Mouse (Mus musculus) liver, embryonic 13.5 days (tissue): ENCODE measurements around the gene Krt77. TPM values are rescaled to one million over a fixed set of nuclear protein-coding genes. Genes with fewer than 3 reads are reported as not detected.

Experiments used
- ATAC-seq: fragments of 200-750 bp; cut with Nextera tagmentation; 2 replicates; pipeline ENCODE4 v1.8.0; 2017; ENCODE audit warnings: low read depth, mild to moderate bottlenecking, moderate number of reproducible peaks, moderate library complexity
- DNase-seq: peaks from one replicate; pipeline ENCODE4 v3.0.0; 2022
- H3K27ac ChIP-seq: fragments of 300-500 bp; sonication (generic); 2 replicates; pipeline ENCODE4 v1.5.1; 2015; ENCODE audit warnings: moderate library complexity, mild to moderate bottlenecking, inconsistent platforms
- H3K27me3 ChIP-seq: fragments of 300-500 bp; sonication (generic); 2 replicates; pipeline ENCODE4 v1.6.1; 2015; ENCODE audit warnings: mild to moderate bottlenecking, inconsistent platforms
- H3K36me3 ChIP-seq: fragments of 300-500 bp; sonication (generic); 2 replicates; pipeline ENCODE4 v1.6.1; 2015; ENCODE audit warnings: mild to moderate bottlenecking, inconsistent platforms
- H3K4me1 ChIP-seq: fragments of 300-500 bp; sonication (generic); replicated peaks from 2 replicates; pipeline ENCODE4 v1.6.1; 2015; ENCODE audit warnings: inconsistent platforms
- H3K4me2 ChIP-seq: fragments of 300-500 bp; sonication (generic); 2 replicates; pipeline ENCODE4 v1.6.1; 2015; ENCODE audit warnings: inconsistent platforms, mild to moderate bottlenecking, moderate library complexity
- H3K4me3 ChIP-seq: fragments of 300-500 bp; sonication (generic); replicated peaks from 2 replicates; pipeline ENCODE4 v1.5.1; 2015; ENCODE audit warnings: mild to moderate bottlenecking, inconsistent platforms
- H3K9ac ChIP-seq: fragments of 300-500 bp; sonication (generic); 2 replicates; pipeline ENCODE4 v1.6.1; 2015; ENCODE audit warnings: mild to moderate bottlenecking, inconsistent platforms
- H3K9me3 ChIP-seq: fragments of 300-500 bp; sonication (generic); replicated peaks from 2 replicates; pipeline ENCODE4 v1.6.1; 2016; ENCODE audit warnings: inconsistent platforms
- WGBS: fragments of 180-500 bp; shearing (Covaris S2); methylation state at CpG from one replicate; pipeline ENCODE4 v1.1.7; 2015; ENCODE audit not compliant: insufficient replicate concordance; 5-methylcytosine and 5-hydroxymethylcytosine counted together
- polyA plus RNA-seq: library from polyadenylated mRNA; unstranded; fragments of >200 nt; fragmentation: Nextera tagmentation; extraction: Ambion mirVana; gene quantifications from 2 replicates; pipeline ENCODE4 v1.2.1, GENCODE M21; 2015

Krt77 gene
- polyA plus RNA-seq, 1 experiment from 2014 or later, result not detected

DNA sequence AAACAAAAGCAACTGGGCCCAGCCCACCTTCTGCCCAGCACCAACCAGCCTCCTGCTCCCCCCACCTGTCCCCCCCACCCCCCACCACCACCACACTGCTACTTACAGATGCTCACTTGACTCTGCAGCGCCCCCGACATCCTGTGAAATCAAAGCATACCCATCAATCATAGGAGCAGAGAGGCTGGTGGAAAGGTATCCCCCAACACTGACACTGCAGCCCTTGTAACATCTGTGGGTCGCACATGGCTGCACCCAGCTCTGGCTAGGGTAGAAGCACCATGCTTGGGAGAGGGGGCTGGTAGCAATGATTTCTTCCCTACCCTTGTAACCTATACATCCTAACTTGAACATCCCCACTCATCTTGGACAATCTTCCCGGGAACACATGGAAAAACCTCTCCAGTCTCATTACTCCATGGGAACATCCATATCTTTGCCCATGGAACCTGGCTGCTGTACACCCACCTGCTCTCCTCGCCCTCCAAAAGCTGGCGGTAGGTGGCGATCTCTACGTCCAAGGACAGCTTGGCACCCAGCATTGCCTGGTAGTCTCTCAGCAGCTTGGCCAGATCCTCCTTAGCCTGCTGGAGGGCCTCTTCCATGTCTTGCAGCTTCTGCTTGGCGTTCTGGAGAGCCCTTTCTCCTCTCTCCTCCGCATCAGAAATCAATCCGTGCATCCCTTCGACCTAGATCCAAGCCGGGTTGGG is 8.9 kb downstream of the Krt77 start:
- Histone ChIP-seq H3K4me3 (no peak overlapping the region), H3K9me3 (no peaks in the 10 kb centered on the region), H3K27ac (no peak overlapping the region), H3K9ac (no peak overlapping the region), H3K4me2 (no peak overlapping the region), H3K27me3 (peaks cover 67% of the 10 kb centered on the region), H3K36me3 (no peaks in the 10 kb centered on the region), H3K4me1 (no peaks in the 10 kb centered on the region)
- DNase-seq (no peak), ATAC-seq (no peak)
- 40% methylated on average over 13 of the region's 13 CpGs for WGBS

- under 1% methylated on average over 33 of the region's 33 CpGs for WGBS
- Histone ChIP-seq H3K9ac (no peak overlapping the region; the same call in 1 of the 2 replicates), H3K4me1 (no peaks in the 10 kb centered on the region), H3K27ac (no peak overlapping the region), H3K4me2 (peak overlapping the region; percentile 58), H3K9me3 (no peaks in the 10 kb centered on the region), H3K27me3 (peaks cover 73% of the 10 kb centered on the region), H3K36me3 (no peaks in the 10 kb centered on the region), H3K4me3 (peak overlapping the region; percentile 36)
- DNase-seq, result no peak
- no peak for ATAC-seq
These were observed 9.8 kb downstream of the Krt77 start for GRCm38 (mm10) chr15:101859735-101860170.

DNA sequence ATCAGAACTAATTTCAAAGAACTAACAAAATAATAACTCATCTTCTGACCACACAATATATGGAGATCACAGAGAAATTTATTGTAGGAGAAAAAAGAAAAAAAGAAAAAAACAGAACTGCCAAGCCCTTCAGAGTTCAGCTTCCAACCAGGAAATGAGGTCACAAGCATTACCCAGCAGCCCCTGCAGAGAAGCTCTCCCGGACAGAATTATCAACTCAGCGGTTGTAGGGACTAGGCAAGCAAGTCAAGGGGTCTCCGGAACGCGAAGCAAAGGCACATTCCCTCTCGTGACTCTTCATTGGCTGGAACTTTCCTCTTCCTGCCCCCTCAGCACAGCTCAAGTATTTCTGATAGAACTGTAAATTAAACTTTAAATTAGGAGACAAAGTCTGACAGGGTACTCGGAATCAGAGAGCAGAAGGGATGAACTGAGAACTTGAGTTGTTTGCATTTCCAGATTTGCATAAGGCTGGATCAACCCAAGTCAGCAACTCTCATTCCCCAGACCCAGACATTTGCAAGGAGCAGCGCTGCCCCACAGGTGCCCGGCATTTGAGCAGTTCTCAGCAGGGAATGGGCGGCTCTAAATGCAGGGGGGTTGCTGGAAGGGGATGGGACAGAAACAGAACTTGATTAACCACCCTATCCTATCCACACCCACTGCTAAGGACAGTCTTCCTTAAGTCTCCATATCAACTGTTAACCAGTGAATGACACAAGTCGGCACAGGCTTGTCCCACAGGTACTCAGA is 10.7 kb downstream of the Krt77 start:
- DNase-seq (no peak), ATAC-seq (no peak)
- H3K27me3 ChIP-seq, result peaks cover 80% of the 10 kb centered on the region
- no peaks in the 10 kb centered on the region for H3K9me3 ChIP-seq
- H3K27ac ChIP-seq, result no peak overlapping the region
- no peak overlapping the region for H3K4me3 ChIP-seq
- H3K4me1 ChIP-seq, result no peaks in the 10 kb centered on the region
- WGBS, result 9% methylated on average over 11 of the region's 11 CpGs
- no peaks in the 10 kb centered on the region for H3K36me3 ChIP-seq
- no peak overlapping the region for H3K9ac ChIP-seq
- H3K4me2 ChIP-seq, result 0 out of 2 replicates have a peak overlapping the region, but pooled peaks have one; percentile 58

DNA sequence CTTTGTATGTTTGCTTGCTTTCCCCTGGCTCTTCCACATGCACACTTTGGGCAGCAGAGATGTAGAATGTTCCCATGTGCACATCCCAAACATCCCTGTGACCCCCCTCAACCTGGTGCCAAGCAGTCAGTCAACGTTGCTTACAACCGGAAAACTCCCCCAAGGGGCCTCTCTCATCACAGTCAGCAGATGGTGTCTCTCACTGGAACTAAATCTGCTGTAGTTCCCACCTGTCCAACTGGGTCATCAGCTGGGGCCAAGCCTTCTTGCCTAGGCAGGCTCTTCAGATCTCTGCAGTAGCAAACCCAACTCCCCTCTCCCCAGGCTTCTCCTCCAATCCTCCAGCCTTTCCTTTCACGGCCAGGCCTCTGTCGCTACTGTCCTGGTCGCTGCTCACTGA is 12.8 kb downstream of the Krt77 start:
- WGBS, result 41% methylated on average over 5 of the region's 5 CpGs
- H3K9ac ChIP-seq, result no peak overlapping the region
- H3K36me3 ChIP-seq, result no peaks in the 10 kb centered on the region
- peaks cover 85% of the 10 kb centered on the region for H3K27me3 ChIP-seq
- H3K4me1 ChIP-seq, result no peaks in the 10 kb centered on the region
- no peak for ATAC-seq
- no peak for DNase-seq
- H3K9me3 ChIP-seq, result no peaks in the 10 kb centered on the region
- H3K4me3 ChIP-seq, result no peak overlapping the region
- no peak overlapping the region for H3K27ac ChIP-seq
- no peak overlapping the region for H3K4me2 ChIP-seq

DNA sequence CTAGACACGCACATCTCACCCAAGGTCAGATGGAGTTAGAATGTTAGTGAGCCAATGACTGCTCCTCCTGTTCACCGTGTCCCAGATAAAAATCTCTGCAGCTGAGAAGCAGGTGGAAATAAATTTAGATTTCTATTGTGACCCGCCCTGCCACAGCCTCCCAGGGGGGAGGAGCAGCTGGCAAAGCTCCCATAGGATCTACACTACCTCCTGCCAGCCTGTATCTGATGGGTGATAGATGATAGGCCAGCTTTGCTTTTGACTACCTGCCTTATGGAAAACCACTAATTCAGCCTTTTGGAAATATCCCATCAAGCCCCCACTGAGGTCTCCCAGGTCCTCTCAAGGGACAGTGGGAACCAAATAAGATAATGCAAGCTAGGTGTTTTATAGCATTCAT is 13.8 kb downstream of the Krt77 start:
- Histone ChIP-seq H3K4me2 (no peak overlapping the region), H3K27me3 (peaks cover 84% of the 10 kb centered on the region), H3K4me1 (no peaks in the 10 kb centered on the region), H3K4me3 (no peak overlapping the region), H3K27ac (no peak overlapping the region), H3K36me3 (no peaks in the 10 kb centered on the region), H3K9ac (no peak overlapping the region), H3K9me3 (no peaks in the 10 kb centered on the region)
- no peak for ATAC-seq
- no peak for DNase-seq
- 54% methylated on average over 3 of the region's 3 CpGs for WGBS

DNA sequence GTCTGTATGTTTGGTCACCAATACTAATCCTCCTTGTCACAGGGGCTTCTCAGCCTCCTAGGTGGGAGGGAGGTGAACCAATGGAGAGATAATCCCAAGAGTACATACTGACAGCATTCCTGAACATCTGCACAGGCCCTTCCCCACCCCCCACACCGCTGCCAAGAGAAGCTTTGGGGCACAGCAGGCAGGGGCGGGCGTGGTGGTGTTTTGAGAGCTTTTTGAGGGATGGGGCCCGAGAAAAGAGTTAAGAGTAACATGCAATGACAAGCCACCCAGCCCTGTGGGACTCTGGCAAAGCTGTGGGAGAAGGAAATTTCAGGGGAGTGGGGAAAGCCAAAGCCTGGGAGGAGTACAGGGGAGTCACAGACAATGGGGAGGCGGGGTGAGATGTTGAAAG is 15.2 kb downstream of the Krt77 start:
- WGBS, result 18% methylated on average over 5 of the region's 5 CpGs
- Histone ChIP-seq H3K36me3 (no peaks in the 10 kb centered on the region), H3K9me3 (no peaks in the 10 kb centered on the region), H3K9ac (no peak overlapping the region), H3K27me3 (peaks cover 70% of the 10 kb centered on the region), H3K4me3 (no peak overlapping the region), H3K27ac (no peak overlapping the region), H3K4me2 (no peak overlapping the region), H3K4me1 (no peaks in the 10 kb centered on the region)
- DNase-seq (no peak), ATAC-seq (no peak)

GRCm38 (mm10) chr15:101852571-101852970 is 16.9 kb downstream of the Krt77 start:
- Histone ChIP-seq H3K27me3 (peaks cover 62% of the 10 kb centered on the region), H3K9me3 (no peaks in the 10 kb centered on the region), H3K4me2 (no peak overlapping the region), H3K9ac (no peak overlapping the region), H3K4me1 (no peaks in the 10 kb centered on the region), H3K4me3 (no peak overlapping the region), H3K36me3 (no peaks in the 10 kb centered on the region), H3K27ac (no peak overlapping the region)
- no peak for ATAC-seq
- DNase-seq, result no peak
- WGBS, result 19% methylated on average over 5 of the region's 5 CpGs

GRCm38 (mm10) chr15:101850694-101851093 is 18.8 kb downstream of the Krt77 start, which contains the start of gene Krt1:
TSS of gene Krt1 (minus strand) at chr15:101850794.
- 54% methylated on average over 6 of the region's 6 CpGs for WGBS
- Histone ChIP-seq H3K4me3 (no peak within 1 kb of the TSS), H3K27ac (no peak within 1 kb of the TSS), H3K4me1 (no peaks in the 10 kb centered on the region), H3K36me3 (no peaks in the 10 kb centered on the region), H3K9ac (no peak within 1 kb of the TSS), H3K27me3 (peaks cover 65% of the 10 kb centered on the region), H3K4me2 (no peak within 1 kb of the TSS), H3K9me3 (no peaks in the 10 kb centered on the region)
- no peak for DNase-seq
- ATAC-seq, result no peak

DNA sequence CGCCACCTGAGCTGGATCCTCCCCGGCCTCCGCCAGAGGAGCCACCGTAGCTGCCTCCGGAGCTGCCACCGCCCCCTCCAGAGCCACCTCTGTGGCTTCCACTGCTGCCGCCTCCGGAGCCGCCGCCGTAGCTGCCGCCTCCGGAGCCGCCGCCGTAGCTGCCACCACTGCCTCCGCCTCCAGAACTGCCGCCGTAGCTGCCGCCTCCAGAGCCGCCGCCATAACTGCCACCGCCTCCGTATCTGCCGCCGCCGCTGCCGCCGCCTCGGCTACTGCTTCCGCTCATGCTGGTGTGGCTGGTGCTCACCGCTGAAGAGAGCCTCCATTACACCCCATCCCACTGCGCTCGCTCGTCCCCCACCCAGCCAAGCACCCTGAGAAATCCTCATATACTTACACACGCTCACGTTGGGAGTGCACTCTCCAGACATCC is 23.5 kb downstream of the Krt77 start:
- no peak overlapping the region for H3K9ac ChIP-seq
- no peak for DNase-seq
- under 1% methylated on average over 37 of the region's 37 CpGs for WGBS

GRCm38 (mm10) chr15:101843192-101843591 is 26.3 kb downstream of the Krt77 start:
- Histone ChIP-seq H3K4me2 (no peak overlapping the region), H3K9me3 (no peaks in the 10 kb centered on the region), H3K4me1 (no peaks in the 10 kb centered on the region), H3K36me3 (no peaks in the 10 kb centered on the region), H3K27ac (no peak overlapping the region), H3K9ac (no peak overlapping the region), H3K27me3 (peaks cover 54% of the 10 kb centered on the region), H3K4me3 (no peak overlapping the region)
- ATAC-seq (no peak), DNase-seq (no peak)
- WGBS, result 51% methylated on average over 9 of the region's 9 CpGs

More for the DNA sequence above, 23.5 kb downstream of the Krt77 start:
- peak overlapping the region; percentile 38 for H3K4me3 ChIP-seq
- H3K27me3 ChIP-seq, result peaks cover 59% of the 10 kb centered on the region
- no peaks in the 10 kb centered on the region for H3K36me3 ChIP-seq
- H3K9me3 ChIP-seq, result no peaks in the 10 kb centered on the region
- peak overlapping the region; percentile 59 for H3K4me2 ChIP-seq
- H3K27ac ChIP-seq, result no peak overlapping the region
- no peak for ATAC-seq
- H3K4me1 ChIP-seq, result no peaks in the 10 kb centered on the region

DNA sequence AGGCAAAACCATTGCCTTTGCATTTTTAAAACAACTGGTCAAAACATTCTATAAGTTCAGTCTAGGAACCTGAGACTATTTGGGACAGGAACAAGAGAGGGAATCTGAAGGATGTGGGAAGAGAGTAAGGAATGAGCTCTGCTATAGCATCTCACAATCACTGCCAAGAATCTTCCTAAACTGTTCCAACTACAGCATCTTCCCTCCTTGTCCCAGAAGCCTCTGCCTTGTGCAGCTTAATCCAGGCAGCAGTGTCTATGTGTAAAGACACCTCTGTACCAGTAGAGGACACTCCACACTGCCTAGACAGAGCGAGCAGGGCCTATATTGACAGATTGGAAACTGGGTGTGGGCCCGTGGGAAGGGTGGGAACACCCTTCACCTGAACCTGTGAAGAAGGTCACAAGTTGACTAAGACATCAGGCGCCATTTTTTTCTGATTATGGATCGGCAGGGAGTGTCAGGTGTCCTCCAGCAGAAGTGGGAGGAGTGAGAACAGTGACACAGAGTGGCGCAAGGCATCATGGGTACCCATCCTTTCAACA is 34.6 kb downstream of the Krt77 start:
- ATAC-seq (no peak), DNase-seq (no peak)
- no peaks in the 10 kb centered on the region for H3K4me1 ChIP-seq
- no peaks in the 10 kb centered on the region for H3K36me3 ChIP-seq
- H3K9ac ChIP-seq, result no peak overlapping the region
- H3K4me2 ChIP-seq, result no peak overlapping the region
- H3K4me3 ChIP-seq, result no peak overlapping the region
- no peaks in the 10 kb centered on the region for H3K27me3 ChIP-seq
- no peaks in the 10 kb centered on the region for H3K9me3 ChIP-seq
- no peak overlapping the region for H3K27ac ChIP-seq
- 50% methylated on average over 5 of the region's 5 CpGs for WGBS
